Mouse (Mus musculus): ENCODE results near the gene Insrr. TPM values are rescaled to one million over a fixed set of nuclear protein-coding genes. Genes with fewer than 3 reads are reported as not detected.
"Not testable (repeated sequence)": the region's sequence is repeated elsewhere in the genome, so short reads cannot be mapped to it uniquely, and the experiment has no call there.

Gene Insrr
- polyA plus RNA-seq, 1 experiment from 2014 or later, result 1.5 TPM

- Histone ChIP-seq H3K27me3 (peaks cover 76% of the 10 kb centered on the region), H3K9ac (no peak overlapping the region)
- ATAC-seq (replicated peaks; ENCODE audit: low FRiP score), result no peak
Observed at GRCm38 (mm10) chr3:87811297-87811696, 14.5 kb downstream of the Insrr start.

GRCm38 (mm10) chr3:87812413-87812812 is 15.7 kb downstream of the Insrr start:
- no peak overlapping the region for H3K27ac ChIP-seq
- H3K4me1 ChIP-seq, result peaks cover 30% of the 10 kb centered on the region
- no peak overlapping the region for H3K4me2 ChIP-seq
- WGBS, result 78% methylated on average over 4 of the region's 4 CpGs
- no peaks in the 10 kb centered on the region for H3K9me3 ChIP-seq (replicated peaks)
- H3K9ac ChIP-seq, result no peak overlapping the region
- no peak for ATAC-seq (replicated peaks; ENCODE audit: low FRiP score)
- peaks cover 72% of the 10 kb centered on the region for H3K27me3 ChIP-seq
- no peak overlapping the region for H3K4me3 ChIP-seq (replicated peaks)
- H3K36me3 ChIP-seq, result no peaks in the 10 kb centered on the region

More at GRCm38 (mm10) chr3:87811297-87811696, 14.5 kb downstream of the Insrr start:
- Histone ChIP-seq H3K9me3 (replicated peaks) (no peaks in the 10 kb centered on the region), H3K4me3 (replicated peaks) (no peak overlapping the region), H3K27ac (no peak overlapping the region), H3K36me3 (no peaks in the 10 kb centered on the region), H3K4me2 (no peak overlapping the region), H3K4me1 (peaks cover 23% of the 10 kb centered on the region)
- WGBS, result 81% methylated on average over 8 of the region's 8 CpGs

DNA sequence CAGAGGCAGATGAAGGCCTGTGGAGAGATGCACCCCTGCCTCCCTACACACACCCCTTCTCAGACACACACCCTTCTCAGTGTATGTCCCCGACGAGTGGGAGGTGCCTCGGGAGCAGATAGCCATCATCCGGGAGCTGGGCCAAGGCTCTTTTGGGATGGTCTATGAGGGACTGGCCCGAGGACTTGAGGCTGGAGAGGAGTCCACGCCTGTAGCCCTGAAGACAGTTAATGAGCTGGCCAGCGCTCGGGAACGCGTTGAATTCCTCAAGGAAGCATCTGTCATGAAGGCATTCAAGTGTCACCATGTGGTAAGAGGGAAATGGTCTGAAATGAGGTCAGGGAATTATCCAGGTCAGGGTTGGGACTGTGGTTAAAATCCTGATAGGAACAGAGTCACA is 16.1 kb downstream of the Insrr start:
- Histone ChIP-seq H3K9ac (no peak overlapping the region), H3K4me3 (replicated peaks) (no peak overlapping the region), H3K4me2 (no peak overlapping the region), H3K4me1 (peaks cover 30% of the 10 kb centered on the region), H3K27me3 (peaks cover 72% of the 10 kb centered on the region), H3K9me3 (replicated peaks) (no peaks in the 10 kb centered on the region), H3K27ac (no peak overlapping the region), H3K36me3 (no peaks in the 10 kb centered on the region)
- no peak for ATAC-seq (replicated peaks; ENCODE audit: low FRiP score)
- 35% methylated on average over 10 of the region's 10 CpGs for WGBS

- WGBS, result 63% methylated on average over 6 of the region's 6 CpGs
- no peaks in the 10 kb centered on the region for H3K36me3 ChIP-seq
- no peak overlapping the region for H3K9ac ChIP-seq
- peaks cover 45% of the 10 kb centered on the region for H3K27me3 ChIP-seq
- H3K4me1 ChIP-seq, result peaks cover 26% of the 10 kb centered on the region
- peak overlapping the region; percentile 27; the same call in 1 of the 2 replicates for H3K4me2 ChIP-seq
- no peak for ATAC-seq (replicated peaks; ENCODE audit: low FRiP score)
- H3K4me3 ChIP-seq (replicated peaks), result no peak overlapping the region
- H3K27ac ChIP-seq, result peak overlapping the region; percentile 5; the same call in 1 of the 2 replicates
- no peaks in the 10 kb centered on the region for H3K9me3 ChIP-seq (replicated peaks)
Observed at GRCm38 (mm10) chr3:87816166-87816565, 19.4 kb downstream of the Insrr start.

GRCm38 (mm10) chr3:87816646-87817093 is 19.9 kb downstream of the Insrr start:
- no peaks in the 10 kb centered on the region for H3K36me3 ChIP-seq
- H3K27ac ChIP-seq, result peak overlapping the region; percentile 5; the same call in 1 of the 2 replicates
- H3K4me2 ChIP-seq, result peak overlapping the region; percentile 27
- 6% methylated on average over 12 of the region's 12 CpGs for WGBS
- H3K27me3 ChIP-seq, result peaks cover 40% of the 10 kb centered on the region
- peak; percentile 46 for ATAC-seq (replicated peaks; ENCODE audit: low FRiP score)
- no peak overlapping the region for H3K4me3 ChIP-seq (replicated peaks)
- H3K4me1 ChIP-seq, result peaks cover 26% of the 10 kb centered on the region
- H3K9me3 ChIP-seq (replicated peaks), result no peaks in the 10 kb centered on the region
- no peak overlapping the region for H3K9ac ChIP-seq

DNA sequence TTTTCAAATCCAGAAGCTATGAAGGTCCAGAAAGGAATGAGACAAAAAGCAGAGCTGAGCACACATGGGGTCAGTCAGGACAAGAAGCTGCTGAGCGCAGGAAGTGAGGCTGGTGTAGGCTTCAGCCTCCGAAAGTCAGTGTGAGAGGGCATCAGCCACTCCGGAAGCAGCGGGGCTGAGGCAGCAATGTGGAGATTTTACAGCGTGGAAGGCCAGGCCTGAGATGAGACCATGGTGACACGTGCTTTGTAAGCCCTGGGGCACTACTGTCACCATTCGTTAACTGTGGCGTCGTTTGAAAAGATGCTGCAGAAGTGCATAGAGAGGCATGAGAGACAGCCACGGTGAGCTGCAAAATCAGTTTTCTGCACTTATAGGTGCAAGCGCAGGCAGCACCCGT is 21.5 kb downstream of the Insrr start:
- ATAC-seq (replicated peaks; ENCODE audit: low FRiP score), result no peak
- Histone ChIP-seq H3K9ac (no peak overlapping the region), H3K4me2 (no peak overlapping the region), H3K27ac (no peak overlapping the region), H3K27me3 (peaks cover 32% of the 10 kb centered on the region), H3K4me3 (replicated peaks) (no peak overlapping the region), H3K36me3 (no peaks in the 10 kb centered on the region), H3K4me1 (peaks cover 26% of the 10 kb centered on the region), H3K9me3 (replicated peaks) (no peaks in the 10 kb centered on the region)
- WGBS, result 62% methylated on average over 12 of the region's 12 CpGs

DNA sequence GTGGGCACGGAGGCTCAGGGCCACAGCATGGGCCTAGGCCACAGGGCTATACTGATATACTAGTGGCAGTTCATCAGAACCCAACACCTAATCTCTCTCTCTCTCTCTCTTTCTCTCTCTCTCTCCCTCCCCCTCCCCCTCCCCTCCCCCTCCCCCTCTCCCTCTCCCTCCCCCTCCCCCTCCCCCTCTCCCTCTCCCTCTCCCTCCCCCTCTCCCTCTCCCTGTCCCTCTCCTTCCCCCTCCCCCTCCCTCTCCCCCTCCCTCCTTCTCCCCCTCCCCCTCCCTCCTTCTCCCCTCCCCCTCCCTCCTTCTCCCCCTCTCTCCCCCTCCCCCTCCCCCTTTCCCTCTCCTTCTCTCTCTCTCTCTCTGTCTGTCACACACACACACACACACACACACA is 27.5 kb downstream of the Insrr start, which contains the start of gene Pear1:
Pear1 (minus strand) TSS at position 101 of the 400 bp plus-strand sequence.
- H3K9me3 ChIP-seq (replicated peaks); H3K4me3 ChIP-seq (replicated peaks); H3K4me2 ChIP-seq; ATAC-seq (replicated peaks; ENCODE audit: low FRiP score); H3K27ac ChIP-seq; H3K27me3 ChIP-seq; H3K4me1 ChIP-seq; H3K9ac ChIP-seq; H3K36me3 ChIP-seq: not testable (repeated sequence)
- 83% methylated on average over 1 of the region's 1 CpGs for WGBS

DNA sequence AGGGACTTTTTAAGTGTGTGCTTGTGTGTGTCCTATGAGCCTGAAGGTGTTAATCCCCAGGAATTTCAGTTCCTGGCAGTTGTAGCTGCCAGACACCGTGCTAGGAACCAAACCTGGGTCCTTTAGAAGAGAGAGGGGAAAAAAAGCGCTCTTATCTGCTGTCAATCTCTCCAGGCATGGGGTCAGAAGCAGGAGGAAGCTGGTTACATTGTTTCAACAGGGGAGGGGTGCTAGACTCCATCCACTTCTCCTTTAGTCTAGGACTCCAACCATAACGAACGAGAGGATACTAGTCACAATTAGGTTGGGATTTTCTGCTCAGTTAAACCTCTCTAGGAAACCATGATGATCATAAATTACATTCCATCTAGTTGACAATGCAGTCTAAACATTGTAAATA is 31.7 kb downstream of the Insrr start:
- WGBS, result 44% methylated on average over 4 of the region's 4 CpGs
- Histone ChIP-seq H3K4me1 (no peaks in the 10 kb centered on the region), H3K36me3 (no peaks in the 10 kb centered on the region), H3K4me3 (replicated peaks) (no peak overlapping the region), H3K9me3 (replicated peaks) (no peaks in the 10 kb centered on the region), H3K4me2 (no peak overlapping the region), H3K27ac (no peak overlapping the region), H3K9ac (no peak overlapping the region), H3K27me3 (0 out of 2 replicates have a peak, but pooled peaks cover 3% of the 10 kb centered on the region)
- no peak for ATAC-seq (replicated peaks; ENCODE audit: low FRiP score)

DNA sequence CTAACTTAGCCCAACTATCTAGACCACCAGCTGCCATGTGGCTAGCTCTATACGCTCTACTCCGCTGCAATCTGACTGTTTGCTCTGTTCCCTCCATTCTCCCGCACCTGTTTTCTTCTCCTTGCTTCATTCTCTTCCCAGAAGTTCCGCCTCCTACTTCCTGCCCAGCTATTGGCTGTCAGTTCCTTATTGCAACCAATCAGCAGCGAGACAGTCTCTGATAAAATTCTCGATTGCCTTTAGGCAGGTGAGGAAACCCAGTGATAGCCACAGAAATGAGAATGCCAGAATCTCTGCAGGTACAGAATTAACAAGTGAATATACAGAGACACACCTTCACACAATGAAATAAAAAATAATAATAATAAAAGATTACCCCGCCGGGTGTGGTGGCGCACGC is 32.3 kb downstream of the Insrr start:
- no peak overlapping the region for H3K9ac ChIP-seq
- no peak overlapping the region for H3K27ac ChIP-seq
- H3K36me3 ChIP-seq, result no peaks in the 10 kb centered on the region
- WGBS, result 51% methylated on average over 10 of the region's 10 CpGs
- H3K4me2 ChIP-seq, result no peak overlapping the region
- no peak for ATAC-seq (replicated peaks; ENCODE audit: low FRiP score)
- no peak overlapping the region for H3K4me3 ChIP-seq (replicated peaks)
- no peaks in the 10 kb centered on the region for H3K9me3 ChIP-seq (replicated peaks)
- H3K4me1 ChIP-seq, result no peaks in the 10 kb centered on the region
- H3K27me3 ChIP-seq, result 0 out of 2 replicates have a peak, but pooled peaks cover 3% of the 10 kb centered on the region

DNA sequence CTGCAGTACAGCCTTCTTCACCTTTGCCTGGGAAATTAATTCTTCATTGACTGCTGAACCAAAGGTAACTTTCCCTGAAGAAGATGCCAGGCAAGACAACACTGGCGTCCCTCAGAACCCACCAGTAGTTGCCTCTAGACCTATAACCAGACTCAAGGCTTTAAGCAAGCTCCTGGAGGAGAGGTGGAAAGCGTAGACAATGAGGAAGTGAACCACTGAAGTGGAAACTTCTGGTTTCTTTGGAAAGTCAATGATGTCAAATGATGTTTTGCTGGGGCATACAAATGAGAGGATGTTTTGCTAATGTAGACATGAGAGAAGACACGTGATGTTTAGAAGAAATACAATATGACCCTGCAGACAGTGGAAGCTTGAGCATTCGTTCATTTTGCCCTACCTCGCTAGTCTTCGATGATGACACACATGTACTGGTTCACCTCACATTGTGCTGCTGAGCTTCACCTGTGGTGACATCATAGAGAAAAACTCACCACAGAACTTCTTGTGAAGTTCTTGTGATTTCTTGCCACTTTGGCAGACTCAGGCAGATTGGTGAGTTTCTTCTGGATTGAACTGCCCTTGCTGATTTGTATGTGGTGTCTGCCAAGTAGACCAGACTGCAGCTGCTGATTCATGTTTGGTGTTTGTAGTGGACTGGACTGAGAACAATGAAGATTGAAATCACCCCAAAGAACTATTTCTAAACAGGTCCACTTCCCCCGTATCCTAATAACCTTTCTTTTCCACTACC is 35.5 kb downstream of the Insrr start:
- H3K9me3 ChIP-seq (replicated peaks), result no peaks in the 10 kb centered on the region
- WGBS, result 84% methylated on average over 7 of the region's 7 CpGs
- no peak overlapping the region for H3K4me3 ChIP-seq (replicated peaks)
- no peaks in the 10 kb centered on the region for H3K4me1 ChIP-seq
- no peak overlapping the region for H3K4me2 ChIP-seq
- no peaks in the 10 kb centered on the region for H3K36me3 ChIP-seq
- H3K9ac ChIP-seq, result no peak overlapping the region
- no peak for ATAC-seq (replicated peaks; ENCODE audit: low FRiP score)
- H3K27me3 ChIP-seq, result 0 out of 2 replicates have a peak, but pooled peaks cover 3% of the 10 kb centered on the region
- H3K27ac ChIP-seq, result no peak overlapping the region

DNA sequence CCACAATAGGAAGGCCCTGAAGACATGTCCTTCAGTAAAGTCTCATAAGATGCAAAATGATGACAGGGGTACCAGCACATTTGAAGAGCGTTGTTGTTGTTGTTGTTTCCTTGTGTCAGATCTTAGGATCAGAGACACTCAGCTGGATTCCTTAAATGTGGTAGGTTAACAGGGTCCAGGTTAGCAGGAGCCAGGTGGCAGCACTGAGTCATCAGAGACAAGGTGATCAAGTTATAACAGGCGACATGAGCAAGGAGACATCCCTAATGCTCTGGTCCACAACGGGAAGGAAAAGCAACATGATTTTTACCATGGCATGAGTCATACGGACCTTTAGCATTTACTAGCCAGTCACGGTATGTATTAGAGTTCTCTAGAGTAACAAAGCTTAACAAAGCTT is 36.7 kb downstream of the Insrr start:
- Histone ChIP-seq H3K27ac (no peak overlapping the region), H3K27me3 (no peaks in the 10 kb centered on the region), H3K4me1 (no peaks in the 10 kb centered on the region), H3K36me3 (no peaks in the 10 kb centered on the region), H3K4me3 (replicated peaks) (no peak overlapping the region), H3K9ac (no peak overlapping the region), H3K4me2 (no peak overlapping the region), H3K9me3 (replicated peaks) (no peaks in the 10 kb centered on the region)
- no peak for ATAC-seq (replicated peaks; ENCODE audit: low FRiP score)
- WGBS, result 72% methylated on average over 5 of the region's 5 CpGs

DNA sequence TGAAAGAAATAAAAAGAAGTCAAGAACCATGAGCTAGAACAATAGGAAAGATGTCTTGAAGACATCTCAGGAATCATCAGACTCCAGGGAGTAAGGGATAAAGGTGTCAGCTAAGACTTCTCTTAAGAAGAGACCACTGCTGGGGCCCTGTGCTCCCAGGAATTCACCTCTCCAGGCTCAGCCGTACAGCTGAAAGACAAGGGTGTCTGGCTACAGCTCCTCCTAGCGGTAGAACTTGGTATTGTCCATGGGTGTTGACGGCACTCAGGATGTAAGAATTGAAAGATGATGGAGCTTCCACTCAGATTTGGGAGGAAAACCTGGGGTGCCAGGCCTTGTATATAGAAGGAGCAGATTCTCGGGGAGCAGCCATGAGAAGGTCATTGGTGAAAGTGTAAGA is 41.9 kb downstream of the Insrr start:
- WGBS, result 4% methylated on average over 4 of the region's 4 CpGs

More for the DNA sequence above, 41.9 kb downstream of the Insrr start:
- Histone ChIP-seq H3K4me1 (no peaks in the 10 kb centered on the region), H3K4me2 (no peak overlapping the region), H3K27ac (no peak overlapping the region), H3K27me3 (no peaks in the 10 kb centered on the region), H3K36me3 (no peaks in the 10 kb centered on the region), H3K4me3 (replicated peaks) (no peak overlapping the region), H3K9ac (no peak overlapping the region), H3K9me3 (replicated peaks) (no peaks in the 10 kb centered on the region)
- no peak for ATAC-seq (replicated peaks; ENCODE audit: low FRiP score)

All from kidney, embryonic 15.5 days (tissue).